Mouse (Mus musculus): ENCODE results near the gene Rapgef1.

- TF ChIP-seq POLR2A (IDR thresholded peaks at IDR 0.05; ENCODE audit: control insufficient read depth, extremely low read depth, insufficient read depth, low read length, poor library complexity): no peak
- TF ChIP-seq CTCF (IDR thresholded peaks at IDR 0.05; ENCODE audit: borderline replicate concordance, control insufficient read depth, extremely low read depth, insufficient read depth, low read length, poor library complexity): no peak
Observed at GRCm38 (mm10) chr2:29770162-29770561, 150.6 kb downstream of the Rapgef1 start.

Data from thymus, adult 2 months (tissue).